Mouse (Mus musculus): ENCODE results near the gene Slc15a1. TPM values are rescaled to one million over a fixed set of nuclear protein-coding genes. Genes with fewer than 3 reads are reported as not detected.

The Slc15a1 gene
- polyA plus RNA-seq, 1 experiment from 2014 or later: not detected

DNA sequence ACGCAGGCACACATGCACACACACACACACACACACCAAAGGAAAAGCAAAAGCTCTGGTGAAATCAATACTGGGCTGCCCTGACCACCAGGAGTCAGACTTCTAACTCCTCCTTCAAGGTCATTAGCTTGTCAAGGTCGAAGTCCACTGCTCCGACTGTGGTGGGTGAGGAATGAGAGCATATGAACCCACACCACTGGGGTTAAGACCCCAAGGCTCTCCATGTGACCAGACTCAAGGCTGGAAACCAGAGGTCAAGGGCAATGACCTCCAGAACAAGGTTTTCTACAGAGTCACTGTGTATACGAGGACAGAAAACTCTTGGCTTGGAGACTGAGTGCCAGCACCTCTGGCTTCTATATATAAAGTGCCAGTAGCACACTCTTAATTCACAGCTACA lies 31.2 kb downstream of the Slc15a1 start:
- Histone ChIP-seq H3K4me3 (ENCODE audit: inconsistent target) (no peak overlapping the region), H3K36me3 (ENCODE audit: inconsistent target) (no peaks in the 10 kb centered on the region), H3K27ac (no peak overlapping the region), H3K79me2 (ENCODE audit: inconsistent target) (no peaks in the 10 kb centered on the region)
- WGBS (ENCODE audit: missing documents): 76% methylated on average over 3 of the region's 4 CpGs

DNA sequence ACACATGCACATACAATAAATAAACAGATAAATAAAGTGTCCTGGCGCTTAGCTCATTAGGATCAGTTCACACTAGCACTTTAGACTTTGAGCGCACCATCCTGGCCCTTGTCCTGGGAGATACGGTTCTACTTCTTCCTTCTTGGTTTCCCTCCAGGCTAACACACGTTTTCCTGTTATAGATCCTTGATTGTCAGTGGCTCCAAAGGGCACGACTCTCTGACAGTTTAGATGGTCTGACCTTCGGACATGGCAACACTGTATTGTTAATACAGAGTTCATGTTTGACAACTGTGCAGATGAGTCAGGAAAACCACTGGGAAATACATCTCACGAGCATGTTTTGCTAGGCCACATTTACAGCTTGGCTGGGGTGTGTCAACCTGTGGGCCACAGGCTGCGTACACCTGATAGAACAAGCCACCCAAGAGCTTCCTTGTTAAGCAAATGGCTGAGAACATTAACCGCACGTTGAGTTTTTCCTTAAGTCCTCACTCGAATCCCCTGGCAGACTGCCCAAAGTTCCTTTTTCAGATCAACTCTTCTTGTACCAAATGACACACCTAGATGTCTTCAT lies 33.4 kb downstream of the Slc15a1 start:
- H3K79me2 ChIP-seq (ENCODE audit: inconsistent target): no peaks in the 10 kb centered on the region
- 81% methylated on average over 11 of the region's 11 CpGs for WGBS (ENCODE audit: missing documents)

GRCm38 (mm10) chr14:121469601-121470000 lies 35.5 kb downstream of the Slc15a1 start:
- Histone ChIP-seq H3K27ac (no peak overlapping the region), H3K79me2 (ENCODE audit: inconsistent target) (no peaks in the 10 kb centered on the region), H3K36me3 (ENCODE audit: inconsistent target) (no peaks in the 10 kb centered on the region), H3K4me3 (ENCODE audit: inconsistent target) (no peak overlapping the region)

More for the DNA sequence above, 33.4 kb downstream of the Slc15a1 start:
- H3K36me3 ChIP-seq (ENCODE audit: inconsistent target): no peaks in the 10 kb centered on the region
- no peak overlapping the region for H3K4me3 ChIP-seq (ENCODE audit: inconsistent target)
- H3K27ac ChIP-seq: no peak overlapping the region

DNA sequence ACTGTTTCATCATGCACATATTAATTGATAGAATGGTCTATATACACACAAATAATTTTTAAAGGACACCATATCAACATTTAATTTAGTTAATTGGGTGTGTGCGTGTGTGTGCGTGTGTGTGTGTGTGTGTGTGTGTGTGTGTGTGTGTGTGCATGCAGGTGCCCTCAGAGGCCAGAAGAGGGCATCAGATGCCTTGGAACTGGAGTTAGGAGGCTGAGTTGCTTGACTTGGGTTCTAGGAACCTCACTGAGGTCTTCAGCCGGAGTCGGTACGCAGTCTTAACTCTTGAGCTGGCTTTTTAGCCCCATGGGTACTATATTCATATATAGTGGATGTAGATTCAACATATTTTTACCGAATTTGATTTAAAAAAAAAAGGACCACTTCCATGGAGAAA lies 37.4 kb downstream of the Slc15a1 start:
- no peak overlapping the region for H3K27ac ChIP-seq
- no peaks in the 10 kb centered on the region for H3K36me3 ChIP-seq (ENCODE audit: inconsistent target)
- H3K79me2 ChIP-seq (ENCODE audit: inconsistent target): no peaks in the 10 kb centered on the region
- 100% methylated on average over 3 of the region's 6 CpGs for WGBS (ENCODE audit: missing documents)
- H3K4me3 ChIP-seq (ENCODE audit: inconsistent target): no peak overlapping the region

DNA sequence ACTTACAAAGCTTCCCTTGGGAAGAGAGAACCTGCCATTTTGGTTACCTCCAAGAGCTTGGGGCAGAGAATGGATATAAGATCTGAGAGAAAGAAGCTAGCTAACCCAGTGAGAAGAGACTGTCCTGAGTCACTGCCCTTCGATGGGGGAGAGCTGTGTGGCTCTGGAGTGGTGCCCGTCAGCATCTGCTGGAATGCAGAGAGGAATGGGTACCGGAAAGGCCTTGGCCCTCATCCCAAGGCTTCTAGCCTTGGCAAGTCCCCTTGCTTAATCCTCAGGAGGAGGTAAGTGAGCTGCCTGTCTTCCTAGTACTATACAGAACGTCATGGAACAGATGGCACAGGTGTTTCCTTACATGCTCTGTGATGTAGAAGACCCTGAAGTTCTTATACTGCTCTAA lies 38.6 kb downstream of the Slc15a1 start:
- 94% methylated on average over 4 of the region's 4 CpGs for WGBS (ENCODE audit: missing documents)
- Histone ChIP-seq H3K36me3 (ENCODE audit: inconsistent target) (no peaks in the 10 kb centered on the region), H3K79me2 (ENCODE audit: inconsistent target) (no peaks in the 10 kb centered on the region), H3K27ac (no peak overlapping the region), H3K4me3 (ENCODE audit: inconsistent target) (no peak overlapping the region)

- no peak overlapping the region for H3K4me3 ChIP-seq (ENCODE audit: inconsistent target)
- no peaks in the 10 kb centered on the region for H3K79me2 ChIP-seq (ENCODE audit: inconsistent target)
- no peak overlapping the region for H3K27ac ChIP-seq
- H3K36me3 ChIP-seq (ENCODE audit: inconsistent target): no peaks in the 10 kb centered on the region
- WGBS (ENCODE audit: missing documents): 100% methylated on average over 2 of the region's 2 CpGs
Measured at GRCm38 (mm10) chr14:121464318-121464717, 40.7 kb downstream of the Slc15a1 start.

DNA sequence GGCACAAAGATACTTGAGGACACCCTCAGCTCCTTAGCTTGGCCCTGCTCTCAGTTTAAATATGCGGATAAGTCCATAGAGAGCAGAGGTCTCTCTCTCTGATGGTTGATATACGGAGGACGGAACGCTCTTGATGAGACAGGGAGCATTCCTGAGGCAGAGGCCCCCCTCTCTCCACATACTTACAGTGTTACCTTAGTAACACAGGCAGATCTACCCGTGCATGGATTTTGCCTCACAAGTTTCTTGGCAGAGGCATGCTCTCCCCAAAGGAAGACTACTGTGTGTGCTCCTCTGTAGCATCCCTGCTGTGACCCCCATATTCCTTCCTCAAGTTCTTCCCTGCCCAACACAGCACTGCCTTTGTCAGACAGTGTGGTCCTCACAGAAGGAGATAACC lies 42.3 kb downstream of the Slc15a1 start:
- Histone ChIP-seq H3K36me3 (ENCODE audit: inconsistent target) (no peaks in the 10 kb centered on the region), H3K4me3 (ENCODE audit: inconsistent target) (no peak overlapping the region), H3K79me2 (ENCODE audit: inconsistent target) (no peaks in the 10 kb centered on the region), H3K27ac (no peak overlapping the region)
- WGBS (ENCODE audit: missing documents): 83% methylated on average over 5 of the region's 5 CpGs

DNA sequence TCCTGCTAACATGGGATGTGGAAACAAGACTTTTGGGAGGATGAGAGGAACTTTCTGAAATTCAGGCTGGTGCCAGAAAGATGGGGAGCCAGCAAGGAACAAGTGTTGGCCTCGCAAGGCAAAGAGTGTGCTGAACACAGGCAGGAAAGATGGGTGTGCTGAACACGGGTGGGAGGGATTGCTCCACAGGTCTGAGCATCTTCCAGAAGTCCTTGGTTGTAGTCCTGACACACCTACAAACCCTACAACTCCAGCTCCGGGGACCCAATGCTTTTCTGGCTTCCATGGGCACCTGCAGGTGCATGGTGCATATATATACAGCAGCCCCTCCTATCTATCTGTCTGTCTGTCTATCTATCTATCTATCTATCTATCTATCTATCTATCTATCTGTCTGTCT lies 44.1 kb downstream of the Slc15a1 start:
- WGBS (ENCODE audit: missing documents): 89% methylated on average over 3 of the region's 3 CpGs
- Histone ChIP-seq H3K4me3 (ENCODE audit: inconsistent target) (no peak overlapping the region), H3K79me2 (ENCODE audit: inconsistent target) (no peaks in the 10 kb centered on the region), H3K36me3 (ENCODE audit: inconsistent target) (no peaks in the 10 kb centered on the region), H3K27ac (no peak overlapping the region)

- Histone ChIP-seq H3K79me2 (ENCODE audit: inconsistent target) (no peaks in the 10 kb centered on the region), H3K36me3 (ENCODE audit: inconsistent target) (no peaks in the 10 kb centered on the region), H3K4me3 (ENCODE audit: inconsistent target) (no peak overlapping the region), H3K27ac (no peak overlapping the region)
- WGBS (ENCODE audit: missing documents): 100% methylated on average over 1 of the region's 1 CpGs
Measured at GRCm38 (mm10) chr14:121458521-121458920, 46.5 kb downstream of the Slc15a1 start.

- WGBS (ENCODE audit: missing documents): 87% methylated on average over 6 of the region's 6 CpGs
- Histone ChIP-seq H3K36me3 (ENCODE audit: inconsistent target) (no peaks in the 10 kb centered on the region), H3K27ac (no peak overlapping the region), H3K4me3 (ENCODE audit: inconsistent target) (no peak overlapping the region), H3K79me2 (ENCODE audit: inconsistent target) (no peaks in the 10 kb centered on the region)
Measured at GRCm38 (mm10) chr14:121457536-121457935, 47.5 kb downstream of the Slc15a1 start.

- Histone ChIP-seq H3K79me2 (ENCODE audit: inconsistent target) (no peaks in the 10 kb centered on the region), H3K4me3 (ENCODE audit: inconsistent target) (no peak overlapping the region), H3K36me3 (ENCODE audit: inconsistent target) (no peaks in the 10 kb centered on the region), H3K27ac (no peak overlapping the region)
- 78% methylated on average over 11 of the region's 11 CpGs for WGBS (ENCODE audit: missing documents)
Measured at GRCm38 (mm10) chr14:121456416-121457285, 48.4 kb downstream of the Slc15a1 start.

DNA sequence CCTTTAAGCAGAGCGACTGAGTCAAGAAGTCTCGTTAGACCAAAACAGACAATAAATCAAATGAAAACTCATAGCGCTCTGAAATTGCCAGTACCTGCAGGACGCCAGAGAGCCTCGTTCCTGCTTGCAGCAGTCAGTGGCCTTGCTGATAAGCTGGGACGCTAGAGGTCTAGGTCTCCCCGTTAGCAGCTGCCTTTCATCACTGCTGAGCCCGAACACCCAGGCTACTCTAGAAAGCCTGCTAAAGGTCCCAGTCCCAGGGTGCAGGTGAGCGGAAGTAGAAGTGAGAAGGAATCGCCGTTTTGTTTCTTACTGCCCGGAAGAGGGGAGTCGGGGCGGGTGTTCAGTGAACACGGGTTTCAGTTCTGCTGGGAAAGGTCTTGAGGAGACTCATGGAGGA lies 49.1 kb downstream of the Slc15a1 start:
- 90% methylated on average over 15 of the region's 15 CpGs for WGBS (ENCODE audit: missing documents)
- Histone ChIP-seq H3K36me3 (ENCODE audit: inconsistent target) (no peaks in the 10 kb centered on the region), H3K27ac (no peak overlapping the region), H3K4me3 (ENCODE audit: inconsistent target) (no peak overlapping the region), H3K79me2 (ENCODE audit: inconsistent target) (no peaks in the 10 kb centered on the region)

GRCm38 (mm10) chr14:121455527-121455926 lies 49.5 kb downstream of the Slc15a1 start:
- 17% methylated on average over 6 of the region's 6 CpGs for WGBS (ENCODE audit: missing documents)
- H3K79me2 ChIP-seq (ENCODE audit: inconsistent target): no peaks in the 10 kb centered on the region
- no peak overlapping the region for H3K4me3 ChIP-seq (ENCODE audit: inconsistent target)
- H3K36me3 ChIP-seq (ENCODE audit: inconsistent target): no peaks in the 10 kb centered on the region
- no peak overlapping the region for H3K27ac ChIP-seq

DNA sequence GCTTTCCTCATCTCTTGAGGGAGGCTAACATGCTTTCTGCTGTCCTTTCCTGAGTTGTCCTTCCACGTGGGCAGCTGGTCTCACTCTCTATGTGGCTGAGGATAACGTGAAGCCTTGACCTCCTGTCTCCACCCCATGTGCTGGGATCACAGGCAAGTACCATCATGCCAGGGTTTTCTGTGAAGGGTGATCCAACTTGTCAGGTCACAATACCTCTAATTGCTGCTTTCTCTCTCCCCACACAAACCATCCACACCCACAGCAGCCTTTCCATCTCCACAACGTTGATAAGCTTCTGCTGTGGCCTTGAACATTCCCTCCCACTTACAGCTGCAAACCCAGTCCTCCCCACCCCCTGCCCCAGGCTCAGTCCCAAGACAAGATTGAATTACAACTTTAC lies 51.9 kb downstream of the Slc15a1 start:
- 90% methylated on average over 2 of the region's 3 CpGs for WGBS (ENCODE audit: missing documents)
- H3K36me3 ChIP-seq (ENCODE audit: inconsistent target): no peaks in the 10 kb centered on the region
- no peaks in the 10 kb centered on the region for H3K79me2 ChIP-seq (ENCODE audit: inconsistent target)
- no peak overlapping the region for H3K27ac ChIP-seq
- H3K4me3 ChIP-seq (ENCODE audit: inconsistent target): no peak overlapping the region

- 85% methylated on average over 6 of the region's 6 CpGs for whole genome bisulfite sequencing (ENCODE audit: missing documents)
- H3K36me3 ChIP-seq (ENCODE audit: inconsistent target): no peaks in the 10 kb centered on the region
Measured at GRCm38 (mm10) chr14:121452227-121452626, 52.8 kb downstream of the Slc15a1 start.

More at GRCm38 (mm10) chr14:121452227-121452626, 52.8 kb downstream of the Slc15a1 start:
- no peak overlapping the region for H3K4me3 ChIP-seq (ENCODE audit: inconsistent target)
- no peak overlapping the region for H3K27ac ChIP-seq
- no peaks in the 10 kb centered on the region for H3K79me2 ChIP-seq (ENCODE audit: inconsistent target)
